In genomic region chr3:67284039-67284438, GRCm38 (mm10) we compare ENCODE assay signal across 22 mouse cellular contexts.
A peak's percentile ranks its signal among the peaks of the same experiment; 100 is the strongest.
DNase-seq lines count a peak whose midpoint lies in the region; ATAC-seq lines count a peak whose summit lies in the region.
"Had no signal": no experiment of that assay in that cellular context is flagged by ENCODE, and none has a peak within 500 bp of the region (broad histone marks: within the 10 kb centered on the region; RNA-seq: fewer than 3 reads in every experiment).

No protein-coding gene starts in this region.

- no peaks in the 10 kb centered on the region for H3K36me3 ChIP-seq in hindbrain, embryonic 16.5 days (ENCODE audit: control insufficient read depth, insufficient read depth, low read length)
- H3K36me3 ChIP-seq in hindbrain, embryonic 14.5 days (replicated peaks; ENCODE audit: control insufficient read depth, insufficient read depth): no peaks in the 10 kb centered on the region
- H3K36me3 ChIP-seq: embryonic facial prominence, embryonic 13.5 days; heart, embryonic 13.5 days; liver, embryonic 12.5 days; neural tube, embryonic 12.5 days had no signal

- H3K4me1 ChIP-seq in hindbrain, embryonic 16.5 days (ENCODE audit: control insufficient read depth, insufficient read depth, low read depth, low read length): no peaks in the 10 kb centered on the region
- no peaks in the 10 kb centered on the region for H3K4me1 ChIP-seq in hindbrain, embryonic 14.5 days (replicated peaks; ENCODE audit: control insufficient read depth, insufficient read depth, low read length)
- H3K4me1 ChIP-seq: embryonic facial prominence, embryonic 13.5 days; neural tube, embryonic 12.5 days had no signal

- H3K4me2 ChIP-seq in hindbrain, embryonic 16.5 days (ENCODE audit: low read length): no peak overlapping the region
- H3K4me2 ChIP-seq in hindbrain, embryonic 14.5 days (replicated peaks): no peak overlapping the region
- H3K4me2 ChIP-seq: embryonic facial prominence, embryonic 13.5 days; heart, embryonic 13.5 days; liver, embryonic 12.5 days; neural tube, embryonic 12.5 days had no signal

- no peak overlapping the region for H3K27ac ChIP-seq in hindbrain, embryonic 16.5 days (ENCODE audit: low read depth, low read length)
- H3K27ac ChIP-seq in hindbrain, embryonic 14.5 days: no peak overlapping the region
- H3K27ac ChIP-seq: embryonic facial prominence, embryonic 13.5 days; heart, embryonic 13.5 days; kidney, postnatal 0 days; liver, embryonic 12.5 days; macrophage; neural tube, embryonic 12.5 days had no signal

- no peaks in the 10 kb centered on the region for H3K9me3 ChIP-seq in hindbrain, embryonic 16.5 days (ENCODE audit: control insufficient read depth, low read length)
- no peaks in the 10 kb centered on the region for H3K9me3 ChIP-seq in hindbrain, embryonic 14.5 days (ENCODE audit: control insufficient read depth, low read length)
- H3K9me3 ChIP-seq: embryonic facial prominence, embryonic 13.5 days; heart, embryonic 13.5 days; liver, embryonic 12.5 days; neural tube, embryonic 12.5 days had no signal

- no peak overlapping the region for H3K9ac ChIP-seq in hindbrain, embryonic 16.5 days (ENCODE audit: low read depth, low read length)
- H3K9ac ChIP-seq in hindbrain, embryonic 14.5 days: no peak overlapping the region
- H3K9ac ChIP-seq: embryonic facial prominence, embryonic 13.5 days; heart, embryonic 13.5 days; liver, embryonic 12.5 days; liver, postnatal 0 days; neural tube, embryonic 12.5 days had no signal

- 88% methylated on average over 1 of the region's 1 CpGs for WGBS in hindbrain, embryonic 16.5 days
- 88% methylated on average over 1 of the region's 1 CpGs for WGBS in hindbrain, embryonic 14.5 days

- peak; percentile 16 to 38 for DNase-seq in adrenal gland, adult (ENCODE audit: inconsistent age in 2 of 2, low spot score in 1 of 2)
- no peak for DNase-seq in adrenal gland, postnatal 4 days (ENCODE audit: low spot score in 2 of 2)
- DNase-seq in hindbrain, embryonic 14.5 days (ENCODE audit: low spot score): no peak
- peak; percentile 1 for DNase-seq in retina, postnatal 1 day
- no peak for DNase-seq in retina, embryonic 14.5 days (ENCODE audit: low spot score)
- no peak for DNase-seq in left cerebral cortex, adult 18-20 months (ENCODE audit: low spot score in 2 of 2)
- no peak for DNase-seq in spleen, postnatal 14 days (ENCODE audit: low spot score in 2 of 2)
- DNase-seq: cerebellum, adult 11-12 months; cerebellum, adult 9-11 months; kidney, adult 8-10 months; kidney, postnatal 4 days; left cerebral cortex, postnatal 4 days; liver, postnatal 0 days had no signal

- ATAC-seq in hindbrain, embryonic 16.5 days: 0 out of 2 replicates have a peak, but pooled peaks have one; percentile 42
- ATAC-seq in hindbrain, embryonic 14.5 days (ENCODE audit: low FRiP score): no peak
- ATAC-seq: intestine, embryonic 16.5 days; liver, embryonic 12.5 days; liver, postnatal 0 days; lung, postnatal 0 days had no signal

- H3K27me3 ChIP-seq in hindbrain, embryonic 16.5 days (replicated peaks; ENCODE audit: control insufficient read depth, insufficient read depth, low read length): no peaks in the 10 kb centered on the region
- H3K27me3 ChIP-seq in hindbrain, embryonic 14.5 days (ENCODE audit: control insufficient read depth, insufficient read depth, low read length): no peaks in the 10 kb centered on the region
- H3K27me3 ChIP-seq: embryonic facial prominence, embryonic 13.5 days; heart, embryonic 13.5 days; liver, embryonic 12.5 days; neural tube, embryonic 12.5 days had no signal

- no peak overlapping the region for H3K4me3 ChIP-seq in hindbrain, embryonic 16.5 days (ENCODE audit: low read length)
- H3K4me3 ChIP-seq in hindbrain, embryonic 14.5 days (replicated peaks; ENCODE audit: low read length): no peak overlapping the region
- H3K4me3 ChIP-seq: embryonic facial prominence, embryonic 13.5 days; heart, embryonic 13.5 days; liver, embryonic 12.5 days; neural tube, embryonic 12.5 days had no signal

Comparison
In these comparisons a context has a peak if more than half of its experiments do, and no peak if none do; other contexts are left out.
1. DNase-seq: peak in adrenal gland, adult (2 of 2) and retina, postnatal 1 day (single experiment); none in adrenal gland, postnatal 4 days (0 of 2), hindbrain, embryonic 14.5 days (single experiment), retina, embryonic 14.5 days (single experiment), left cerebral cortex, adult 18-20 months (0 of 2) and spleen, postnatal 14 days (0 of 2).